ENCODE assay signal across 9 mouse cellular contexts in the genomic region with DNA sequence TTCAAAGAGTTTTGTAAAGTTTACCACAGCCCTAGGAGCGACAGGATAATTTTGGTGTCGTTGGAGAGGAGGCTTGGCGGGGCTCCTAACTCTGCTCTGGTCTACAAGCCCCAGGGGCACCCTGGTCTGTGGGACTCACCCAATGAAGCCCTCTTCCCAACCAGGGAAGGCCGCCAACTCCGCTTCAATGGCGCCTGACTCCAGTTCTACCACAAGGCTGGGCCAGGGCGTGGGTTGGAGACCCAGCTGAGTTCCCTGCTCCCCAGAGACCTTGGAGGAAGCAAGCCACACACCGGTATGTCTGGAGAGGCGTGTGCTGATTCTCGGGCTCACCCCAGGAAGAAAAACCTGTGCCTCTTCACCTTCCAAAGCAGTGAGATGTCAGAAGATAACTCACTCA.
DNase-seq lines count a peak whose midpoint lies in the region; ATAC-seq and TF ChIP-seq lines count a peak whose summit lies in the region.
"Had no signal": no experiment of that assay in that cellular context is flagged by ENCODE, and none has a peak within 500 bp of the region (broad histone marks: within the 10 kb centered on the region; RNA-seq: fewer than 3 reads in every experiment).

No protein-coding gene starts in this region.

- H3K4me1 ChIP-seq in kidney, postnatal 0 days (replicated peaks; ENCODE audit: insufficient read depth, low read length), result peaks cover 17% of the 10 kb centered on the region

- H3K9me3 ChIP-seq in kidney, postnatal 0 days (replicated peaks; ENCODE audit: low read length), result no peaks in the 10 kb centered on the region

- H3K27ac ChIP-seq in kidney, postnatal 0 days, result peak overlapping the region; percentile 78
- H3K27ac ChIP-seq: neural tube, embryonic 12.5 days had no signal

- no peaks in the 10 kb centered on the region for H3K27me3 ChIP-seq in kidney, postnatal 0 days (ENCODE audit: insufficient read depth, low read length)
- H3K27me3 ChIP-seq: neural tube, embryonic 12.5 days had no signal

- H3K9ac ChIP-seq in kidney, postnatal 0 days (ENCODE audit: low read depth, low read length), result no peak overlapping the region
- H3K9ac ChIP-seq: neural tube, embryonic 12.5 days had no signal

- WGBS in kidney, postnatal 0 days, result 59% methylated on average over 10 of the region's 10 CpGs

- ATAC-seq in kidney, postnatal 0 days (replicated peaks; ENCODE audit: low FRiP score, low read depth), result no peak
- ATAC-seq in megakaryocyte-erythroid progenitor cell, adult 5-6 weeks (replicated peaks; ENCODE audit: low FRiP score, low TSS enrichment, poor library complexity, severe bottlenecking), result no peak

- DNase-seq in adrenal gland, postnatal 10 days, result peak; percentile 45
- DNase-seq in adrenal gland, adult 2 months, result no peak
- DNase-seq in thymus, postnatal 4 days, result peak; percentile 33
- no peak for DNase-seq in thymus, postnatal 36 days
- no peak for DNase-seq in kidney, postnatal 0 days (ENCODE audit: low spot score)
- no peak for DNase-seq in right cerebral cortex, adult 18-20 months
- no peak for DNase-seq in adrenal gland, postnatal 14 days

- no peak overlapping the region for H3K4me3 ChIP-seq in kidney, postnatal 0 days (replicated peaks; ENCODE audit: low read depth, low read length)
- H3K4me3 ChIP-seq: neural tube, embryonic 12.5 days had no signal

- H3K4me2 ChIP-seq in kidney, postnatal 0 days (ENCODE audit: low read length), result no peak overlapping the region
- H3K4me2 ChIP-seq: neural tube, embryonic 12.5 days had no signal

- TF ChIP-seq CTCF in kidney, postnatal 0 days (IDR thresholded peaks at IDR 0.05; ENCODE audit: low read depth), result no peak

- no peaks in the 10 kb centered on the region for H3K36me3 ChIP-seq in kidney, postnatal 0 days (ENCODE audit: insufficient read depth, low read length)
- H3K36me3 ChIP-seq: neural tube, embryonic 12.5 days had no signal

Comparison
In these comparisons a context has a peak if more than half of its experiments do, and no peak if none do; other contexts are left out.
1. DNase-seq: peak in adrenal gland, postnatal 10 days (single experiment) and thymus, postnatal 4 days (single experiment); none in adrenal gland, adult 2 months (single experiment), thymus, postnatal 36 days (0 of 2), kidney, postnatal 0 days (single experiment), right cerebral cortex, adult 18-20 months (single experiment) and adrenal gland, postnatal 14 days (single experiment).